Mouse (Mus musculus) limb, embryonic 14.5 days (tissue): Measurements from ENCODE around the gene Susd6. TPM values are rescaled to one million over a fixed set of nuclear protein-coding genes. Genes with fewer than 3 reads are reported as not detected.

ENCODE experiments used
- ATAC-seq: fragments of 200-750 bp; cut with Nextera tagmentation; 2 replicates; pipeline ENCODE4 v1.8.0; 2017; ENCODE audit warnings: low read depth, moderate number of reproducible peaks, moderate TSS enrichment; ENCODE audit not compliant: low FRiP score
- DNase-seq: peaks from one replicate; pipeline ENCODE4 v3.0.0-alpha.2; 2015; ENCODE audit warnings: low spot score
- H3K27ac ChIP-seq: fragments of 300-500 bp; sonication (generic); replicated peaks from 2 replicates; pipeline ENCODE4 v1.5.1; 2014; ENCODE audit warnings: low read depth, mild to moderate bottlenecking, low read length, moderate library complexity, mixed read lengths
- H3K27me3 ChIP-seq: fragments of 300-500 bp; sonication (generic); 2 replicates; pipeline ENCODE4 v1.6.1; 2014; ENCODE audit warnings: low read length, mixed read lengths; ENCODE audit not compliant: control insufficient read depth, insufficient read depth
- H3K36me3 ChIP-seq: fragments of 300-500 bp; sonication (generic); 2 replicates; pipeline ENCODE4 v1.6.1; 2014; ENCODE audit warnings: mild to moderate bottlenecking, low read length, moderate library complexity, mixed read lengths; ENCODE audit not compliant: control insufficient read depth, insufficient read depth
- H3K4me1 ChIP-seq: fragments of 300-500 bp; sonication (generic); 2 replicates; pipeline ENCODE4 v1.6.1; 2014; ENCODE audit warnings: antibody characterized with exemption, low read length, mixed read lengths; ENCODE audit not compliant: control insufficient read depth, insufficient read depth
- H3K4me2 ChIP-seq: fragments of 300-500 bp; sonication (generic); replicated peaks from 2 replicates; pipeline ENCODE4 v1.6.1; 2014; ENCODE audit warnings: low read depth, mild to moderate bottlenecking, low read length, moderate library complexity; ENCODE audit not compliant: severe bottlenecking
- H3K4me3 ChIP-seq: fragments of 300-500 bp; sonication (generic); replicated peaks from 2 replicates; pipeline ENCODE4 v1.5.1; 2014; ENCODE audit warnings: low read length
- H3K9ac ChIP-seq: fragments of 300-500 bp; sonication (generic); 2 replicates; pipeline ENCODE4 v1.6.1; 2014; ENCODE audit warnings: mild to moderate bottlenecking, low read depth, low read length, moderate library complexity; ENCODE audit not compliant: severe bottlenecking
- H3K9me3 ChIP-seq: fragments of 300-500 bp; sonication (generic); 2 replicates; pipeline ENCODE4 v1.6.1; 2016; ENCODE audit warnings: low read length; ENCODE audit not compliant: control insufficient read depth
- POLR2A ChIP-seq: fragments of 200-500 bp; IDR thresholded peaks from 2 replicates; pipeline ENCODE4 v1.8.0; 2012; ENCODE audit warnings: inconsistent platforms, mild to moderate bottlenecking, moderate library complexity, borderline replicate concordance; ENCODE audit not compliant: insufficient read depth, insufficient read length; ENCODE audit errors: extremely low read depth
- WGBS: fragments of 180-500 bp; shearing (Covaris S2); extraction: QIAGEN DNeasy Blood & Tissue Kit; methylation state at CpG from one replicate; pipeline ENCODE4 v1.1.7; 2014; 5-methylcytosine and 5-hydroxymethylcytosine counted together
- polyA plus RNA-seq, 2 experiments: library from polyadenylated mRNA; depleted of rRNA in 1 of 2; stranded (reverse) in 1 of 2; unstranded in 1 of 2; fragments of >200 nt; fragmentation: Nextera tagmentation in 1 of 2; extraction: Ambion mirVana in 1 of 2; gene quantifications; 2 replicates each; pipeline versions ENCODE4 v1.2.1 to v1.2.3; 2012 to 2014

Gene Susd6
- polyA plus RNA-seq, 2 experiments = 22.3 to 28.6 TPM

GRCm38 (mm10) chr12:80762982-80763381 lies 27.3 kb upstream of the Susd6 start:
- H3K36me3 ChIP-seq = no peaks in the 10 kb centered on the region
- TF ChIP-seq POLR2A = no peak
- WGBS = 87% methylated on average over 5 of the region's 5 CpGs
- no peak overlapping the region for H3K4me2 ChIP-seq
- H3K4me3 ChIP-seq = no peak overlapping the region
- ATAC-seq (no peak), DNase-seq (no peak)
- peaks cover 28% of the 10 kb centered on the region for H3K27me3 ChIP-seq
- no peak overlapping the region for H3K27ac ChIP-seq
- H3K9me3 ChIP-seq = no peaks in the 10 kb centered on the region
- H3K9ac ChIP-seq = no peak overlapping the region
- H3K4me1 ChIP-seq = peaks cover 11% of the 10 kb centered on the region

DNA sequence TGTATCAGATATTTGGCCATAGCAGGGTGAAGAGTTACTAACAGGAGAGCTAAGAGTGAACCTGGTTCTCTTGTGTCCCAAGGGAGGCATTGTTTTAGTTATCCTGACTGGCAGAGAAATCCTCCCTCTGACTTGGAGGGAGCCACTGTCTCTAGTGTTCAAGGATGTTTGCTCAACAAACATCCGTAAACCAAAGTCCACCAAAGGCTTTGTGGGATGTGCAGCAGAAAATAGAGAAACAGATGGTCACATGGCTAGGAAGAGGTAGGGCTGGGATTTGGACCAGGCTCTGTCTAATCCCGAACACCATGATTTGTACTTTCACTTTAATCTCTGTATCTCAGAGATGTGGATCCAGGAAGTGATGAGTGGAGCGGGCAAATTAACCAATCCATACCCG lies 26.2 kb upstream of the Susd6 start:
- DNase-seq (no peak), ATAC-seq (no peak)
- H3K9ac ChIP-seq = no peak overlapping the region
- H3K9me3 ChIP-seq = no peaks in the 10 kb centered on the region
- no peak overlapping the region for H3K27ac ChIP-seq
- peaks cover 5% of the 10 kb centered on the region; the same call in 1 of the 2 replicates for H3K4me1 ChIP-seq
- peaks cover 20% of the 10 kb centered on the region for H3K27me3 ChIP-seq
- no peaks in the 10 kb centered on the region for H3K36me3 ChIP-seq
- no peak overlapping the region for H3K4me3 ChIP-seq
- no peak overlapping the region for H3K4me2 ChIP-seq
- no peak for TF ChIP-seq POLR2A
- 86% methylated on average over 4 of the region's 4 CpGs for WGBS

DNA sequence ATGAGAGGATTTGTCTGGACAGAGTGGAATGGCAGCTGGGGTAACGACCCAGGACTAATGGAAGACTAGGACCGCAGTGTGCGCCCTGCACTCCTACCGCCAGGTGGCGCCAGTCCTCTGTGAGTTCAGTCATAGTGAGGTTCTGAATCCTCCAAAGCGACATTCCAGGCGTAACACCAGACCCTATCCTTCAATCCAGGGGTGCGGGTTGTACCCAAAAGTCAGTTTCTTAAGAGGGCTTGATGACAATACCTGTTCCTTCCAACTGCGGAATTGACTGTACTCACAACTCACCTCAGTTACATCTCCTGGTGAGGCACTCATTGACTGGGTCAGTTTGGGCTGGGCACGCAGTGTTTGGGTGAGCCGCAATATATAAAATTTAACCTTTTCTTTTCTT lies 20.6 kb upstream of the Susd6 start:
- ATAC-seq (peak; percentile 86), DNase-seq (peak; percentile 92)
- no peak for TF ChIP-seq POLR2A
- no peaks in the 10 kb centered on the region for H3K27me3 ChIP-seq
- no peak overlapping the region for H3K9ac ChIP-seq
- H3K36me3 ChIP-seq = no peaks in the 10 kb centered on the region
- no peak overlapping the region for H3K4me3 ChIP-seq
- H3K9me3 ChIP-seq = no peaks in the 10 kb centered on the region
- H3K27ac ChIP-seq = no peak overlapping the region
- WGBS = 19% methylated on average over 11 of the region's 11 CpGs
- H3K4me2 ChIP-seq = no peak overlapping the region
- no peaks in the 10 kb centered on the region for H3K4me1 ChIP-seq

DNA sequence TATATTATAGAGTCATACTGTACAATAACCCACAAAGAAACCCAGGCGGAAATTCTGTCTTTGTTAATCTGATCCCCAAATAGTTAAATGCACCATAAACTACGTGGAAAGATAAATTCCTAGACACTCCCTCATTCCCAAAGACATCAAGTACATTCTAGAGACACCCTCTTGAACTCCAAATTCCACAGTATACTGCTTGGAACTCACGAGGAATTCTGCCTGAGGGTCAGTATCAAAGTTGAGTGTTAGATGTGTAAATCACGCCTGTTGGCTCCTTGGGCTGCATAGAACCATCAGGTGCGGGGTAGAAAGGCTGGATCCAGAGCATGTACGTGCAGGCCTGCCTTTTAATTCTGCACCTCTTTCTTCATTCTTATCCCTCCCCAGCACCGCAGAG lies 15.5 kb upstream of the Susd6 start:
- H3K27me3 ChIP-seq = no peaks in the 10 kb centered on the region
- H3K4me2 ChIP-seq = no peak overlapping the region
- H3K27ac ChIP-seq = no peak overlapping the region
- H3K4me1 ChIP-seq = no peaks in the 10 kb centered on the region
- DNase-seq = peak; percentile 18
- no peaks in the 10 kb centered on the region for H3K36me3 ChIP-seq
- H3K4me3 ChIP-seq = no peak overlapping the region
- TF ChIP-seq POLR2A = no peak
- H3K9ac ChIP-seq = no peak overlapping the region
- ATAC-seq = no peak
- 56% methylated on average over 7 of the region's 7 CpGs for WGBS
- H3K9me3 ChIP-seq = no peaks in the 10 kb centered on the region

DNA sequence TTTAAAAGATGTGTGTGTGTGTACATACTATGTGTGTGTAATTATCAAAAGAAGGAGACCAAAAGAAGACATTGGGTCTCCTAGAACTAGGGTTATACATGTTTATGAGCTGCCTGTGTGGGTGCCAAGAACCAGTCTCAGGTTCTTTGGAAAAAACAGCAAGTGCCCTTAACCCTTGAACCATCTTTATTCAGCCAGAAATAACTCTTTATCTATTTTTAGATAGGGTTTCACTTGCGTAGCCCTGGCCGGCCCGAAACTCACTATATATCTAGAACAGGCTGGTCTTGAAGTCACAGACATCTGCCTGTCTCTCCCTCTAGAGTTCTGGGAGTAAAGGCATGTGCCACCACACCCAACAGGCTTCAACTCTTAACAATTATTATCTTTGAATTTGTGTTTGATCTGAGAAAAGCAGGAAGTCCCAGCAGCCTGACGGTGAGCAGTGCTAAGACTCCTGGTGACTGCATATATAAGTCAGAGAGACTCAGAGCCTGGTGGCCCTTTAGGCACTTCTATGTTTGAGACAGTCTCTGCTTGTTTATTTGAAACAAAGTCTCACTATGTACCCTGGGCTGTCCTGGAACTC lies 14.2 kb upstream of the Susd6 start:
- Histone ChIP-seq H3K27ac (no peak overlapping the region), H3K27me3 (no peaks in the 10 kb centered on the region), H3K36me3 (no peaks in the 10 kb centered on the region), H3K9ac (no peak overlapping the region), H3K9me3 (no peaks in the 10 kb centered on the region), H3K4me3 (no peak overlapping the region), H3K4me1 (no peaks in the 10 kb centered on the region), H3K4me2 (no peak overlapping the region)
- no peak for TF ChIP-seq POLR2A
- DNase-seq (no peak), ATAC-seq (no peak)
- WGBS = 81% methylated on average over 4 of the region's 4 CpGs

DNA sequence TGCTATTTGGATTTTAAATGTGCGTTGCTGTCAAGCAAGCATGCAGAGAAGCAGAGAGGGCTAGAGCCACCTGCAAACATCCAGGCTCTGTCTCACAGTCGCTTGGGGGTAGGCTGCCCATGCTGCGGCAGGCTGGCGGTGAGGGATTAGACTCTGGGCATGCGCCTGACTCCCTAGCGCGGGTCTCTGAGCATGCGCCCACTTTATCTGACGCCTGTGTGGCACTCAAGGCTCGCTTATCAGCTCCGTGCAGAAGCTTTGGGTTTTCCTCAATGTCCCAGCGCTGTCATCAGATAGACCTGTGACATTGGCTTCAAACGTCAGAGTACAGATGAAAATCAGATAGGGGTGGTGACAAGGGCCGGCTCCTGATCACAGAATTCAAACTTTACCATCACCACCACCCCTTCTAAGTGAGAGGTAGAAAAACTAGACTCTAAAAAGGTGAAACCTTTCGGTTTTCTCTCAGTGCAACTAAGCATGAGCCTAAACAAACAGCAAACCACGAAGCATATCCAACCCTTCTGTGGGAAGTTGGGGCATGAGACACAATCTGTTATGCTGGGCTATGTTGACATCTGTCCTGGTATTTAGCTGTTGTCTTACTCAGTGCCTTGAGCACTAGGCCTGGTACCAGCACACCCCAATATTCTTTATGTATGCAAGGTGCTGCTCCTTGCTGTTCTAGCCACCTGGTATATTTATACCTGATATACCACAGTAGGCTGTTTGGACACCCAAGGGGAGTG lies 11.9 kb upstream of the Susd6 start:
- no peaks in the 10 kb centered on the region for H3K36me3 ChIP-seq
- DNase-seq = no peak
- no peak overlapping the region for H3K9ac ChIP-seq
- TF ChIP-seq POLR2A = no peak
- H3K4me1 ChIP-seq = no peaks in the 10 kb centered on the region
- H3K9me3 ChIP-seq = no peaks in the 10 kb centered on the region
- no peaks in the 10 kb centered on the region for H3K27me3 ChIP-seq
- H3K4me2 ChIP-seq = no peak overlapping the region
- no peak for ATAC-seq
- 74% methylated on average over 16 of the region's 16 CpGs for WGBS
- H3K4me3 ChIP-seq = no peak overlapping the region
- H3K27ac ChIP-seq = no peak overlapping the region
